Mouse (Mus musculus): ENCODE measurements around the gene Agpat1. TPM values are rescaled to one million over a fixed set of nuclear protein-coding genes. Genes with fewer than 3 reads are reported as not detected.
A peak's percentile ranks its signal among the peaks of the same experiment; 100 is the strongest.

Gene Agpat1
- total RNA-seq (2022), result 100 to 1,000 TPM in 2 of 4 experiments, 10 to 100 TPM in 2; 89.5 to 104 (median 97.0) TPM

DNA sequence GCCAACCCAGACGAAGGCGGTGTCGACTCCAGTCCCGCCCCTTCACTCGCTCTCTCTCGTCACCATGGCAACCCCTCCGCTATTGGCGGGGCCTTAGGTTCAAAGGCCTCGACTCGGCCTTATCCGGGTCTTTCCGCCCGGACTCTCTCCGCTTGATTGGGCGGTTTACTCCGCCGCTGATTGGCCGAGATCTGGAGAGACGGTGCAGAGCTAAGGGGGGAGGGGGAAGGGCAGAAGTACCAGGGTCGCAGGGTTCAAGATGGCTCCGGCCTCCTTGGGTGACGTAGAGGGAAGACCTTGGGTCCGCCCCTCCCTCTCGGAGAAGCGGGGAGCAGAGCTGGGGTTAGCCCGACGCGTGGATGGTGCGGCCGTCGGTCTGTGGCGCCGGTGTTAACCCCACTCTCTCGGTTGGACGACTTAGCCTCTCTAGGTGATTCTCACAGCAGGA, at the start of gene Agpat1:
Gene Agpat1, plus strand, starts transcription at position 202 of the 448 bp plus-strand sequence.
- peak; percentile 95 to 98 for DNase-seq (ENCODE audit: low spot score in 2 of 2)

DNA sequence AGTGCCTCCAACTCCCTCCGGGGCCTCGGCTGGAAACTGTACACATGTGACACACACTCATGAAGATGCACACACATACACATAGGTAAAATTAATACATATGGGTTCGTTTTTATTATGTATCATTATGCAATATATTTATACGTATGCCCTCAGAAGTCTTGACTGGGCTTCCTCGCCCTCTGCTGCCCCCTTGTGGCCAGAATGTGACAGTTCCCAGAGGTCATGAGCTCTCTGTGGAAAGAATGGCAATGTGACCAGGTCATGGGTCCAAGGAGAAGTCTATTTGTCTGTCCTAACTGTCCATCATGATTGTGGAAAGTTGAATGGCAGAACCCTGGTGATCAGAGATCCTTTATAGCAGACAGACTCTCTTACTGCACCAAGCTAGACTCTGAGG, 48.6 kb upstream of the Agpat1 start:
- peak; percentile 52 to 56 for DNase-seq (ENCODE audit: low spot score in 2 of 2)

DNA sequence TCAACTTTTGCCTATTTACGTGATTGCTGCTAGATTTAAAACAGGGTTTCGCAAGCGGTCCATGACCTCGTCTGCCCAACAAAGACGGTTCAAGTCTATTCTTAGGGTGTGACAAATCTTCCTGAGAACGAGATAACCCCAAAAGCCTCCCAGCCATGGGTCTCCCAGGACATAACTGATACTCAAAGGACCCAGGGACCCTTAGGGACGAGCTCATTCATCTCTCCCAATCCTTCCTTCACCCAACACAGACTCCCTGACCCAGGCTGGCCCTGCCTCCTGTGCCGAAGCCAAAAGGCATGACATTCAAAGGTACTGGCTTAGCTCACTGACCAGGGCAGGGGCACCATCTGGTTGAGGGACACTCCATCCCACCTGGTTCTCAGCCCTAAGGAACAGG, 47.7 kb upstream of the Agpat1 start:
- no peak for DNase-seq (ENCODE audit: low spot score in 2 of 2)

DNA sequence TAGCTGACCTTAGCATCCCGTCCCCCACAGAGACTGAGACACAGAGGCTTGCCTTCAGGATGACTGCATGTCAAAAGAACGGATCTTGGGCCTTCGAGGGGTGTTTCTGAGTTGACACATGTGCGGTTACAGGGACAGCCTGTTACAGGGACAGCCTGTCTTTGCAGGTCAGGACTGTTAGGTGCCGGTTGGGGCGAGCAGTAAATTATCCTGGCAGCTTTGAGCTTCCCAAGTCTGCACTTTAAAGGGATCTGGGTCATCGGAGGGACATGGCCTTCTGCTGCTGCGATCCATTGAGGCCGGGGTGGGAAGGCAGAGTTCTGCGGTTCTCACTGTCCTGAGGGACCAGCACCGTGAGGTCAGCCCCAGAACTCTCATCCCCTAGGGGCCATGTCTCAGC, 46.7 kb upstream of the Agpat1 start:
- DNase-seq (ENCODE audit: low spot score in 2 of 2), result no peak

DNA sequence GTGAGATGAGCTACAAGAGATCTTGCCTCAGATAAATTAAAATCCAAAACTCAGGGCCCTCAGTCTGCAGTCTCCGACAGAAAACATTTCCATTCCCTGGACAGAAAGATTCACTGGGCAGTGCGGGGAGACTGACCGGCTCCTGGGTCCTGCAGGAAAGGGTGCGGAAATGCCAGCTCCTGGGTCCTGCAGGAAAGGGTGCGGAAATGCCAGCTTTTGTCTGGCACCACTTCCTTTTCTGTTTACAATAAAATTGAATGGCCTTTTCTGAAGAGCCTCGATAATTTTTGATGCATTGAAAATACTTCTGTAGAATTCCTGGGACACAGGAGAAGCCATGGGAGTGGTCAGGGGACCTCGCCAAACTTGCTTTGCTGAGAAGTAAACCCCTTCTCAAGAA, 44.9 kb upstream of the Agpat1 start:
- DNase-seq (ENCODE audit: low spot score in 2 of 2), result no peak

DNA sequence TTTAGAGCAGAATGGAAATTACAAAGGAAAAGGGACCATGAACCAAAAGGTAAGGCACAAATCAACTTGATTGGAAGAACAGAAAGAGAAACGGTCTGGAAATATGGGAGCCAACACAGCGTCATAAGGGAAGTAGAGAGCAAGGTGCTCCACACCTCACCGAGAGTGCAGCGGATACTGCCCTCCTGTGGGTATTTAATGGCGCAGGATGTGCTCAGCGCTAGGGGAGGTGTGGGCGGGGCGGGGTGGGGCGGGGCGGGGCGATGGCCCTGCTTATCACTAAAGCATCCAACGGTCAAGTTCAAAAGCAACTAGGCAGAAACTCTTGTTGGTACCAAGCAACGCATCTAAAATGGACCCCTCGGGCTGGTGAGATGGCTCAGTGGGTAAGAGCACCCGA, 44.2 kb upstream of the Agpat1 start:
- no peak for DNase-seq (ENCODE audit: low spot score in 2 of 2)

DNA sequence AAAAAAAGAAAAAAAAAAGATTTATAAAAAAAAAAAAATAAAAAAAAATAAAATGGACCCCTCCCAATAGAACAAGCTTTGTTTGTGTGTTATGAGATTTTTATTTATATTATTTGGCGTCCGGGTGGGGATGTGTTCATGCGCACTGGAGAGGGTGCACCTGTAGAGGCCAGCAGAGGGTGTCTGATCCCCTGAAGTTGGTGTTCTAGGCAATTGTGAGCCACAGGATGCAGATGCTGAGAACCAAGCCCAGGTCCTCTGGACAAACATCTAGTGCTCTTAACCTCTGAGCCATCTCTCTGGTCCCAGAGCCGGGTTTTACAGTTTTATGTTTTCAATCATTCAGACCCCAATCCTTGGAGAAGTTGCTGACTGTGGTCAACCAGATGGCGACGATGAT, 43.6 kb upstream of the Agpat1 start:
- DNase-seq (ENCODE audit: low spot score in 2 of 2), result no peak

DNA sequence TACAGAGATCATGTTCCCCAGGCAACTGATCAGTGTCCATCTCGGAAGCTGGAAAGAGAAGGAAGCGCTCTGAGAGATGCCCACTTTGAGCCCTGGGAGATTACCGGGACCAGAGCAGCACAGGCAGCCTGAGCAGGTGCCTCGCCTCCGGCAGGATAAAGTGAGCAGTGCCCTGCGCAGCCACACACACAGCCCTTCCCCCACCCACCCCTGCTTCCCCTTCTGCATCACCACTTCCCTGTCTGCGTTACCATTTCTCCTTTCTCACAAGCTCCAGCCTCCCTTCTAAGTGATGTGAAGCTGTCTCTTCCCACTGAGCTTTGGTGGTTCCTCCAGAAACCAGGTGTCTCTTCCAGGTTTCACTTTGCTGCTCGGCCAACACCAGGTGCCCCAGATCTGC, 42.9 kb upstream of the Agpat1 start:
- DNase-seq (ENCODE audit: low spot score in 2 of 2), result no peak

DNA sequence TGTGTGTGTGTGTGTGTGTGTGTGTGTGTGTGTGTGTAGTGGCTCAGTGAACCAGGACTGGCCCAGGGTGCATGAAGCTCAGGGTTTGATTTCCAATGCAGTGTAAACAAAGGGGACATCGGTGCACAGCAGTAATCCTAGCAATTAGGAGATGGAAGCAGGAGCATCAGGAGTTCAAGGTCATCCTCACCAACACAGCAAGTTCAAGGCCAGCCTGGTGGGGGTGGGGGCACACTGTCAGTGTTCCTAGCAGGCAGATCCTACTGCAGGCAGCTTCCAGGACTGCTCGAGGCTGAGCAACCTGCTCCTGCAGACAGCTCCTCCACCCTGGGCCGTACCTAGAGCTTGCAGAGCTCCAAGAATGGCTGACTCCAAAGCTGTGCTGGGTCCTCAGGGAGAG, 41.5 kb upstream of the Agpat1 start:
- no peak for DNase-seq (ENCODE audit: low spot score in 2 of 2)

DNA sequence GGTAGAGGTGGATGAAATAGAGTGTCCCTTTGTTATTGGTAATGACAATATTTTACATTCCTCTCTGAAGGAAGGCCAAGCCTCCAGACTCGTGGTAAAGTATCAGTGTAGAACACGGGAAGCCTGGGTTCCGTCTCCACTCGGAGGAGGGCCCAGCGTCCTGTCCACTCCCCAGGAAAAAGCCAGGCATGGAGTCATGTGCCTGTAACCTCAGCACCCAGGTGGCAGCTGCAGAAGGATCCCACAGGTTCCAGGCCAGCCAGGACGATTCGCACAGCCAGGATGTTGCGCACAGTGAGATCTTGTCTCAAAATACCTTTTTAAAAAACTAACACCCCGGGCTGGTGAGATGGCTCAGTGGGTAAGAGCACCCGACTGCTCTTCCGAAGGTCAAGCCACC, 40.7 kb upstream of the Agpat1 start:
- DNase-seq (ENCODE audit: low spot score in 2 of 2), result no peak

DNA sequence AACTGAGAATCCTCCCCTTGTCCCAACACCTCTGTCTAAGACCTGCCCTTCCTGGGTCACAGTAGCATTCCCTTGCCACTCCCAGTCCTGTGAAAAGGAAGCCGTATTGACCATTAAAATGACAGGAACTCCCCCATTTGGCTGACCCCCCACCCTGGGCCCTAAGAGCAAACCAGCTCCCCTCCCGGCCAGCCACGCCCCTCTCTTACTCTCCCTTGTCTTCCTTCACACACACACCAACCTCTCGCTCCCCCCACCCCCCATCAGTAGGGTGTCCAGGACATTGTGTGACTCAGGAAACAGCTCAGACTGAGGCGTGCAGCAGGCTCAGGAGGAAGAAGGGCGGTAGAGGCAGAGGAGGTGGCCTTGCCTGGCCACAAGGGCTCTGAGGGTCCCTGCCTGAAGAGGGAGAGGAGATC, 40.0 kb upstream of the Agpat1 start, which contains the start of gene Notch4:
Gene Notch4, plus strand, starts transcription at position 266 of the 419 bp plus-strand sequence.
- no peak for DNase-seq (ENCODE audit: low spot score in 2 of 2)

DNA sequence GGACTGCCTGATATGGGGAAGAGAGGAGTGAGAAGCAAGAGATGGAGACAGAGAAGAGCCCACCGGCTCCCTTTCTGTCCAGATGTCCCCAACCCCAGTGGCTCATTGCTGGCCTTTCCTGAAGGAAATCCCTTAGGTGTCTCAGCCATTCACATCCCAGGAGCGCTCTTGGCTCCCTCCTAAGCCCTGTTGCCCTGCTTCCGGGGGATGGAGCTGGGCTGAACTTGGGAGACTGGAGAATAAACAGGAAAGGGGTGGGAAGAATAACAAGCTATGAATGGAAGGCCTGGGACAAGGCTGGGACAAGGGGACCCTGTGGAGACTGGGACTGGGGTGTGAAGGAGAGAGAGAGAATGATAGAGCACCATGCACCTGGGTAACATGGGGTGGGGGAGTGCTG, 39.3 kb upstream of the Agpat1 start:
- no peak for DNase-seq (ENCODE audit: low spot score in 2 of 2)

DNA sequence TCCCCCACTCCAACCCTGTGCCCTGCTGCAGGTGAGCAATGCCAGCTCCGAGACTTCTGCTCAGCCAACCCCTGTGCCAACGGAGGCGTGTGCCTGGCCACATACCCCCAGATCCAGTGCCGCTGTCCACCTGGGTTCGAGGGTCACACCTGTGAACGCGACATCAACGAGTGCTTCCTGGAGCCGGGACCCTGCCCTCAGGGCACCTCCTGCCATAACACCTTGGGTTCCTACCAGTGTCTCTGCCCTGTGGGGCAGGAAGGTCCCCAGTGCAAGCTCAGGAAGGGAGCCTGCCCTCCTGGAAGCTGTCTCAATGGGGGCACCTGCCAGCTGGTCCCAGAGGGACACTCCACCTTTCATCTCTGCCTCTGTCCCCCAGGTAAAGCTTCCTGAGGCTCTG, 36.8 kb upstream of the Agpat1 start:
- DNase-seq (ENCODE audit: low spot score in 2 of 2), result no peak

DNA sequence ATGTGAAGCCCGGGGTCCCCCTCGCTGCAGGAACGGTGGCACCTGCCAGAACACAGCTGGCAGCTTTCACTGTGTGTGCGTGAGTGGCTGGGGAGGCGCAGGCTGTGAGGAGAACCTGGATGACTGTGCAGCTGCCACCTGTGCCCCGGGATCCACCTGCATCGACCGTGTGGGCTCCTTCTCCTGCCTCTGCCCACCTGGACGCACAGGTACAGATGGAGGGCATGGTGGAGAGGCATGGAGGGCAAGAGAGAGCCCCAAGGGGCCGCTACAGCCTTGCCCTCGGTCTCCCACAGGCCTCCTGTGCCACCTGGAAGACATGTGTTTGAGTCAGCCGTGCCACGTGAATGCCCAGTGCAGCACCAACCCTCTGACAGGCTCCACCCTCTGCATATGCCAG, 35.6 kb upstream of the Agpat1 start:
- no peak for DNase-seq (ENCODE audit: low spot score in 2 of 2)

DNA sequence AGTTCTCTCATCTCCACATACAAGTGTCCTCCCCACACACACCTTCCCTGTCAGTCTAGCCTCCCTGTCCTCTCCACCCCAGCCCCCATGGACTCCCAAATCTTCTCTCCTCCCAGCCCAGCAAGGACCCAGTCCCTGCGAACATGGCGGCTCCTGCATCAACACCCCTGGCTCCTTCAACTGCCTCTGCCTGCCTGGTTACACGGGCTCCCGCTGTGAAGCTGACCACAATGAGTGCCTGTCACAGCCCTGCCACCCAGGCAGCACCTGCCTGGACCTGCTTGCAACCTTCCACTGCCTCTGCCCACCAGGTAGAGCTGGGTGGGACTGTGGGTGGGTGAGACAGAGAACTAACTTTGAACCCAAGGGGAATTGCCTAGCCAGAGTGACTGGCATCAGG, 34.1 kb upstream of the Agpat1 start:
- DNase-seq (ENCODE audit: low spot score in 2 of 2), result no peak

DNA sequence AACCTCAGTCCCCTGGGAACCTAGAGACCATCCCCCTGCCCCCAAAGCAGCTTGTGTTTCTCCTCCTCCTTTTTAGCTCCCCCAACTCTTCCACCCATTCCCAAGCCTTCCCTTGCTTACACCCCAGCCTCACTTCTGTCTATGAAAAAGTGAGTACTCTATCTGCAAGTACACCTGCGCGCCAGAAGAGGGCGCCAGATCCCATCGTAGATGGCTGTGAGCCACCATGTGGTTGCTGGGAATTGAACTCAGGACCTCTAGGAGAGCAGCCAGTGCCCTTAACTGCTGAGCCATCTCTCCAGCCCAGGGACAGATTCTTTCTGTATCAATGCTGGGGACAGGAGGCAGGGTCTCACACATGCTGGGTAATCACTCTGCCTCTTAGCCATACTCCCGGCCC, 32.2 kb upstream of the Agpat1 start:
- no peak for DNase-seq (ENCODE audit: low spot score in 2 of 2)

DNA sequence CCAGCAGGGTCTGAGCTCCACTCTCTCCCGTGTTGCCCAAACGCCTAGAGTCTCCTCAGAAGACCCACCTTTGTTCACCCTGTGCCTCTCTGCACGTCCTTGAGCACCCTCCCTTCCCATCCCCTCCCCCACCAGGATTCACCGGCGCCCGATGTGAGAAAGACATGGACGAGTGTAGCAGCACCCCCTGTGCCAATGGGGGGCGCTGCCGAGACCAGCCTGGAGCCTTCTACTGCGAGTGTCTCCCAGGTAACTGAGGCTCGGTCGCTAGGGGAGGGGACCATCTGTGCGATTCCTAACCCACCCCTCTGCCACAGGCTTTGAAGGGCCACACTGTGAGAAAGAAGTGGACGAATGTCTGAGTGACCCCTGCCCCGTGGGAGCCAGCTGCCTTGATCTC, 31.7 kb upstream of the Agpat1 start:
- DNase-seq (ENCODE audit: low spot score in 2 of 2), result no peak

DNA sequence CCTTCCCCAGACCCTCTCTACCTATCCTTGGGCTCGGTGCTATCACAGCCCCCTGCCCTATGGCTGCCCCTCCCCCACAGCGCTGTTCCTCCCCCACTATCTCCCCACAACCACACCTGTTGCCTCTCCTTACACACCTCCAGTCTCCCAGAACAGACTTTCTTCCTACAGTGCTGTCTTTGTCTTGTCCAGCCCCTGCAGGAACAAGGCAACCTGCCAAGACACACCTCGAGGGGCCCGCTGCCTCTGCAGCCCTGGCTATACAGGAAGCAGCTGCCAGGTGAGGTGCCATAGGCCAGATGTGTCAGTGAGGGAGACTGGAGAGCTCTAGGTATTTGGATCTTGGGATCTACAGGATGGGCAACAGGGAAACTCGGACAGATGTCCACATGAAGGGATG, 27.5 kb upstream of the Agpat1 start:
- no peak for DNase-seq (ENCODE audit: low spot score in 2 of 2)

DNA sequence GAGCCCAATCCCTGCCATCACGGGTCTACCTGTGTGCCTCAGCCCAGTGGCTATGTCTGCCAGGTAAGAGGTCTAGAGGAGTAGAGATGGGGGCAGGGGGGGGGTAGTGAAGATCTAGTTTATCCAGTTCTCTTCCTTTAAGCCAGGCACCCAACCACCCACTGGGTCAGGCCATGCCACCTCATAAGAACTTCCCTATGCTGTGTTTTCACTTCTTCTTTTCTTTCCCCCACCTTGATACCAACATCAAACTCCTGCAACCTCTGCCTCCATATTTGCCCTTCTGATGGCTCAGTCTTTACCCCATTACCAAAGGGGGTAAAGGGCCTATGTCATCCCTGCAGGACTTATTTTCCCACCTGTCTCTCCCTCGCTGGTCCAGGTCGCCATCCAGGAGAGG, 26.0 kb upstream of the Agpat1 start:
- no peak for DNase-seq (ENCODE audit: low spot score in 2 of 2)

DNA sequence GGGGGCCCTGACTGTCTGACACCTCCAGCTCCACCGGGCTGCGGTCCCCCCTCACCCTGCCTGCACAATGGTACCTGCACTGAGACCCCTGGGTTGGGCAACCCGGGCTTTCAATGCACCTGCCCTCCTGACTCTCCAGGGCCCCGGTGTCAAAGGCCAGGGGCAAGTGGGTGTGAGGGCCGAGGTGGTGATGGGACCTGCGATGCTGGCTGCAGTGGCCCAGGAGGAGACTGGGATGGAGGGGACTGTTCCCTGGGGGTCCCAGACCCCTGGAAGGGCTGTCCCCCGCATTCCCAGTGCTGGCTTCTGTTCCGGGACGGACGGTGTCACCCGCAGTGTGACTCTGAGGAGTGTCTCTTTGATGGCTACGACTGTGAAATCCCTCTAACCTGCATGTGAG, 21.5 kb upstream of the Agpat1 start:
- no peak for DNase-seq (ENCODE audit: low spot score in 2 of 2)

DNA sequence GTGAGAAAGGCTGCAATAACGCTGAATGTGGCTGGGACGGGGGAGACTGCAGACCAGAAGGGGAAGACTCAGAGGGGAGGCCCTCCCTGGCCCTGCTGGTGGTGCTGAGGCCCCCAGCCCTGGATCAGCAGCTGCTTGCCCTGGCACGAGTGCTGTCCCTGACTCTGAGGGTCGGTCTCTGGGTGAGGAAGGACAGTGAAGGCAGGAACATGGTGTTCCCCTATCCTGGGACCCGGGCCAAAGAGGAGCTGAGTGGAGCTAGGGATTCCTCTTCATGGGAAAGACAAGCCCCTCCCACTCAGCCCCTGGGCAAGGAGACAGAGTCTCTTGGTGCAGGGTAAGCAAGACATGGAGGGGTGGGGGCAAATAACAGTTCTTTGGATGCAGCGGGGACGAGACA, 20.7 kb upstream of the Agpat1 start:
- no peak for DNase-seq (ENCODE audit: low spot score in 2 of 2)

DNA sequence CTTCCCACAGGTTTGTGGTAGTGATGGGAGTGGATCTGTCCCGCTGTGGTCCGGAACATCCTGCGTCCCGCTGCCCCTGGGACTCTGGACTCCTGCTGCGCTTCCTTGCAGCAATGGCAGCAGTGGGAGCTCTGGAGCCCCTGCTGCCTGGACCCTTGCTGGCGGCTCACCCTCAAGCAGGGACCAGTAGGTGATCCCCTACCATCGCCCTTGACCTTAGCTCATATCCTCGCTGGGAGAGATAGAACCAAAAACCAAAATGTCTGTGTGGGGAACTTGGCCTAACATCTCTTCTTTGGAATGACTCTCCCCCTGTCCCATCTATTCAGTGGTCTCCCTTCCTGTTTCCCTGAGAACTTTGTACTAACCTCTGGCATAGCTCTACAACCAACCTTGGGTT, 20.2 kb upstream of the Agpat1 start:
- DNase-seq (ENCODE audit: low spot score in 2 of 2), result no peak

DNA sequence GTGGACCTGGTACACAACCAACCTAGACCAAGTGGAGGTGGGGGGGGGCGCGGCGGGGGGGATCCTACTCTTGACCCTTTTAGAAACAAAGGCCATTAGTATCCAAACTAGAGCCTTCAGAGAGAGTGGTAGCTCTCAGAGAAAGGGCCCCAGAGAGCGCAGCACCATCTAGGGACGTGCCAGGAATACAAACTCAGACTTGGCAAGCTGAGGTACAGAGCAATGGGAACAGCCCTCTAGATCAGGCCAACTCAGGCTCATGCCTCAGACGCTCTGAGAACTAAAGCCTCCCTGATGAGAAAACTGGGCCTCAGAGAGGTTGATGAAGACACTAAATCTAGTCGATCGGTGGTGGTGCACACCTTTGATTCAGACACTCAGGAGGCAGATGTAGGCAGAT, 18.9 kb upstream of the Agpat1 start:
- DNase-seq (ENCODE audit: low spot score in 2 of 2), result no peak
